Mouse (Mus musculus): ENCODE data around the gene Dhdh. TPM values are rescaled to one million over a fixed set of nuclear protein-coding genes. Genes with fewer than 3 reads are reported as not detected.
A peak's percentile ranks its signal among the peaks of the same experiment; 100 is the strongest.

Dhdh gene
- polyA plus RNA-seq, 2 experiments = 1.6 to 2.2 TPM

DNA sequence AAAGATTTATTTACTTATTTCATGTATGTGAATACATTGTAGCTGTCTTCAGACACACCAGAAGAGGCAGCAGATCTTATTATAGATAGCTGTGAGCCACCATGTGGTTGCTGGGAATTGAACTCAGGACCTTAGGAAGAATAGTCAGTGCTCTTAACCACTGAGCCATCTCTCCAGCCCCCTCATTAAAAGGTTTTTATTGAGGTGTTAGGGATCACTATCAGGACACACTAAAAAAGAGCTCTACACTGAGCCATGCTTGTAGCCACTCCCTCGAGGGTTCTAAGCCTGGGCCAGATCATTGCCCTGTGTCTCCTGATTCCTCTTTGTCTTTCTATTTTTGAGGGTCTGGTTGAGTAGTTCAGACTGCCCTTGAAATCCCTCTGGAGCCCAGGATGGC, 12.2 kb downstream of the Dhdh start:
- no peaks in the 10 kb centered on the region for H3K9me3 ChIP-seq (ENCODE audit: control insufficient read depth, low read length)
- no peak overlapping the region for H3K27ac ChIP-seq
- no peak overlapping the region for H3K4me2 ChIP-seq (ENCODE audit: low read depth)
- TF ChIP-seq CTCF (IDR thresholded peaks at IDR 0.05; ENCODE audit: low read depth) (no peak), EP300 (IDR thresholded peaks at IDR 0.05; ENCODE audit: low read depth) (no peak)
- DNase-seq (ENCODE audit: low read depth in 3 of 3, low spot score in 3 of 3) (no peak), ATAC-seq (ENCODE audit: insufficient read depth) (no peak)
- peaks cover 7 to 13% of the 10 kb centered on the region in 2 experiments for H3K4me1 ChIP-seq (replicated peaks; ENCODE audit: control insufficient read depth in 2 of 2, insufficient read depth in 2 of 2, low read length in 1 of 2)
- H3K9ac ChIP-seq (replicated peaks) = no peak overlapping the region
- WGBS (ENCODE audit: insufficient replicate concordance) = 31% methylated on average over 1 of the region's 1 CpGs
- no peaks in the 10 kb centered on the region for H3K36me3 ChIP-seq (replicated peaks; ENCODE audit: control insufficient read depth, insufficient read depth, low read depth)
- no peak overlapping the region for H3K4me3 ChIP-seq (ENCODE audit: insufficient read depth in 1 of 2, low read depth in 2 of 2, low read length in 2 of 2)
- no peaks in the 10 kb centered on the region for H3K27me3 ChIP-seq (ENCODE audit: control insufficient read depth, insufficient read depth, low read length)

DNA sequence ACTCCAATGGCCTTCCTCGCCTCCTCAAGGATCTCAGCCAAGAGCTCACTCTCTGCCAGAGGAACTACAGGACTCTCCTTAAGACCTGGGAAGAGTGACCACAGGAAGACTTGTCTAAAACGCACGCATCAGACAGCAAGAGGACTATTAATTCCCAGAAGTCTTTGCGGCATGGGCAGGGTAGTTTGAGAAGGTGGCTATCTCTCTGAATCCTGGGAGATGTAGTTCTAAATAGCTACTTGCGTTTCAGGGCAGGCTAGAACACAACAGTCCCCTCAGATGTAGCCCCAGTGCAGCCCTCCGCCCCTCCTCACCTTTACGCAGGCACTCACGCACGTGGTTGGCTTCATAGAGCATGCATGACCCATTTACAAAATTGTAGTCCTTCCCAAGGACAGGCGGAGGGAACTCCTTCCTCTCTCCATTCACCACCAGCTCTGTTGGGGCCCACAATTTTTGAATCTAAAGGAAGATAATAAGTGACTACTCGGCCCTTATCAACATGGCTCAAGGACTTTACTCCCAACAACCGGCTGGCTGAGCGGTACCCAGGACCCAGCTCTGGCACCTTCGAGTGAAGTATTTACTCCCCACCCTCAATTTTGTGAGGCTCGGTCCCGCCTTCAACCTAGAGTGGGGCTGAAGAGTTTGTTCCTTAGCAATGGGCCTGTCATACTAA, 13.2 kb downstream of the Dhdh start:
- Histone ChIP-seq H3K27me3 (ENCODE audit: control insufficient read depth, insufficient read depth, low read length) (no peaks in the 10 kb centered on the region), H3K9me3 (ENCODE audit: control insufficient read depth, low read length) (no peaks in the 10 kb centered on the region), H3K36me3 (replicated peaks; ENCODE audit: control insufficient read depth, insufficient read depth, low read depth) (no peaks in the 10 kb centered on the region), H3K4me2 (ENCODE audit: low read depth) (peak overlapping the region; percentile 57), H3K4me3 (ENCODE audit: insufficient read depth in 1 of 2, low read depth in 2 of 2, low read length in 2 of 2) (peak overlapping the region; percentile 6 to 38; a peak in 2 of 4 replicates), H3K4me1 (replicated peaks; ENCODE audit: control insufficient read depth in 2 of 2, insufficient read depth in 2 of 2, low read length in 1 of 2) (peaks cover 10 to 17% of the 10 kb centered on the region in 2 experiments), H3K27ac (peak overlapping the region; percentile 48), H3K9ac (replicated peaks) (peak overlapping the region; percentile 31)
- 43% methylated on average over 16 of the region's 16 CpGs for WGBS (ENCODE audit: insufficient replicate concordance)
- TF ChIP-seq EP300 (IDR thresholded peaks at IDR 0.05; ENCODE audit: low read depth) (no peak), CTCF (IDR thresholded peaks at IDR 0.05; ENCODE audit: low read depth) (no peak)
- peak; percentile 60 for ATAC-seq (ENCODE audit: insufficient read depth)
- no peak for DNase-seq (ENCODE audit: low read depth in 3 of 3, low spot score in 3 of 3)

DNA sequence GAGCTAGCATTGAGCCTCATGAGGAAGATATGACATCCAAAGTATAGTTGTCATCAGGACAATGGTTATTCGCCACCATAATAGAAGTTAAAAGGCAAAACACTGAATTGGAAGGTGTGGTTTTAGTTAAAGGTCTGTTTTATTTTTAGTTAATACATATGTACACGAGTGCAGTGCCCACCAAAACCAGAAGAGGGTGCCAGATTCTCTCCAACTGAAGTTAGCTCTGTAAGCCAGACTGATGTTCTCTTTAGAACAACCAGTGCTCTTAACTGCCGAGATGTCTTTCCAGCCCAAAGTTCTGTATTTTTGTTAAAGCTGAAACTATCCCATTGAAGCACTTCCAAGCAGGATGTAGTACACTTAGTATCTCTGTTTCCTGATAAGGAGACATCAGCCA, 17.7 kb downstream of the Dhdh start:
- Histone ChIP-seq H3K36me3 (replicated peaks; ENCODE audit: control insufficient read depth, insufficient read depth, low read depth) (no peaks in the 10 kb centered on the region), H3K27ac (no peak overlapping the region), H3K4me3 (ENCODE audit: insufficient read depth in 1 of 2, low read depth in 2 of 2, low read length in 2 of 2) (no peak overlapping the region), H3K4me1 (replicated peaks; ENCODE audit: control insufficient read depth in 2 of 2, insufficient read depth in 2 of 2, low read length in 1 of 2) (peaks cover 15 to 22% of the 10 kb centered on the region in 2 experiments), H3K4me2 (ENCODE audit: low read depth) (no peak overlapping the region), H3K9me3 (ENCODE audit: control insufficient read depth, low read length) (no peaks in the 10 kb centered on the region), H3K9ac (replicated peaks) (no peak overlapping the region), H3K27me3 (ENCODE audit: control insufficient read depth, insufficient read depth, low read length) (no peaks in the 10 kb centered on the region)
- 3% methylated on average over 3 of the region's 3 CpGs for WGBS (ENCODE audit: insufficient replicate concordance)
- DNase-seq (ENCODE audit: low read depth in 3 of 3, low spot score in 3 of 3) (peak in 2 of 3 experiments; percentile 59 to 62), ATAC-seq (ENCODE audit: insufficient read depth) (no peak)
- TF ChIP-seq EP300 (IDR thresholded peaks at IDR 0.05; ENCODE audit: low read depth) (no peak), CTCF (IDR thresholded peaks at IDR 0.05; ENCODE audit: low read depth) (peak; percentile 81)

DNA sequence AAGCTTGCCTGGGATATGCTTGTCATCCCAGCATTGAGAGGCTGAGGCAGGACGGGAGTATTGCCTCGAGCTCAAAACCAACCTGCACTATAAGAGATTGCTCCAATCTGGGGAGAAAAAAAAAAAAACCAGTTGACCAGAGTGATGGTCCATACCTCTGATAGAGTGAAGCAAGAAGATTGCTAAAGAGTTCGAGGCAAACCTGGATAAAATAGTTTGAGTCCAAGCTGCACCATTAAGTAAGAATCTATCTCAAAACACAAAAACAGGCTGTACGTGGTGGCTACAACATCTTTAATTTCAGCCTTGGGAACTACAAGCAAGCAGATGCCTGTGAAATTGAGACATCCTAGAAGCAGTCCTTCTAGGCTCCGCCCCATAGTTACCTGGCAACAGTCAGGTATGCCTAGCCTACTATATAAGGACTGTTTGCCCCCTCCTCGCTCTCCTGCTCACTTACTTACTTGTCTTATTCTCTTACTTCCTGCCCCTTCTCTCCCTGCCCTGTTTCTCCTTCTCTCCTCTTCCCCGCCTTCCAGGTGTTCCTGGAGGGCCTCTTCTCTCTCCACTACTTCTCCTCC, 21.4 kb downstream of the Dhdh start:
- 38% methylated on average over 7 of the region's 7 CpGs for WGBS (ENCODE audit: insufficient replicate concordance)
- Histone ChIP-seq H3K27ac (no peak overlapping the region), H3K4me3 (ENCODE audit: insufficient read depth in 1 of 2, low read depth in 2 of 2, low read length in 2 of 2) (peak overlapping the region; percentile 49 to 69), H3K36me3 (replicated peaks; ENCODE audit: control insufficient read depth, insufficient read depth, low read depth) (peaks cover 17% of the 10 kb centered on the region), H3K4me1 (replicated peaks; ENCODE audit: control insufficient read depth in 2 of 2, insufficient read depth in 2 of 2, low read length in 1 of 2) (peaks cover 11 to 20% of the 10 kb centered on the region in 2 experiments), H3K4me2 (ENCODE audit: low read depth) (peak overlapping the region; percentile 83), H3K9me3 (ENCODE audit: control insufficient read depth, low read length) (no peaks in the 10 kb centered on the region), H3K9ac (replicated peaks) (peak overlapping the region; percentile 31; the same call in 1 of the 2 replicates), H3K27me3 (ENCODE audit: control insufficient read depth, insufficient read depth, low read length) (no peaks in the 10 kb centered on the region)
- no peak for DNase-seq (ENCODE audit: low read depth in 3 of 3, low spot score in 3 of 3)
- peak; percentile 14 for ATAC-seq (ENCODE audit: insufficient read depth)
- TF ChIP-seq EP300 (IDR thresholded peaks at IDR 0.05; ENCODE audit: low read depth) (no peak), CTCF (IDR thresholded peaks at IDR 0.05; ENCODE audit: low read depth) (no peak)

DNA sequence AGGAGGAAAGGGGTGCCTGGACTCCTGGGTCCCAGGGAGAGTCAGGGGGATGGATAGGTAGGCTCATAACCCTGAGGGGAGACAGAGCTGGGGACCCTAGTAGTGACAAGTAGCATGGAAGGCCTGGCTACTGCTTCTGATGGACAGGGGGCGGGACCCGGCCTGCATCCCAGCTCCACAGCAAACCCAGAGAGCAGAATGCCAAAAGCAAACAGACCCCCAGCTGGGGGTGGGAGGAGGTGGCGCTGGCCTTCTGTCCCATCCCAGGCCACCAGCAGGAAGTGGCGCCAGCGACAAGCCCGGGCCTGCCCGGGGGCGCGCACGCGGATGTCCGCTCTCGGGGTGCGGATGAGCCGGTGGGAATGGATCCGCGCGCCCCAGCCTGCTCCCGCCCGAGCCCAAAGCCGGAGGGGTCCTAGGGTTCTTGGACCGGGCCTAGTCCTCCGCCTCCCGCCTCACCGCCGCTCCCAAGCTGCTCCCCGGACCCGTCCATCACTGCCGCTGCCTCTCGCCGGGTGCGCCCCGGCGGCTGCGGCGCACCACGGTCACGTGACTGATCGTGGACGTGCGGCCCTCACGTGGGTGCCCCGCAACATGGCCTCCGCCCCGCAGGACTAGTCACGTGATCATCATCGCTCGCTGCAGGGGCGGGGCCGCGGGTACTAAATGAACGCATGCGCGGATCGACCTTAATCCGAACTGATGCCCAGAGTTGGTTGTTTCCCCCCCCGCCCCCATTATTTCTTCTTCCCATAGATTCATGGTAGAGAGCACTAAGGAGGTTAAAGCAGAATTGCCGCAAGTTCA, 22.1 kb downstream of the Dhdh start, which contains the start of gene Bax:
Bax (minus strand) TSS at position 616 of the 807 bp plus-strand sequence.
- H3K36me3 ChIP-seq (replicated peaks; ENCODE audit: control insufficient read depth, insufficient read depth, low read depth) = peaks cover 22% of the 10 kb centered on the region
- H3K27ac ChIP-seq = peak within 1 kb of the TSS; percentile 51
- H3K27me3 ChIP-seq (ENCODE audit: control insufficient read depth, insufficient read depth, low read length) = no peaks in the 10 kb centered on the region
- peaks cover 17 to 26% of the 10 kb centered on the region in 2 experiments for H3K4me1 ChIP-seq (replicated peaks; ENCODE audit: control insufficient read depth in 2 of 2, insufficient read depth in 2 of 2, low read length in 1 of 2)
- no peaks in the 10 kb centered on the region for H3K9me3 ChIP-seq (ENCODE audit: control insufficient read depth, low read length)
- ATAC-seq (ENCODE audit: insufficient read depth) (peak; percentile 76), DNase-seq (ENCODE audit: low read depth in 3 of 3, low spot score in 3 of 3) (peak; percentile 88 to 91 (median 89))
- peak within 1 kb of the TSS; percentile 83 for H3K4me2 ChIP-seq (ENCODE audit: low read depth)
- WGBS (ENCODE audit: insufficient replicate concordance) = under 1% methylated on average over 58 of the region's 58 CpGs
- peak within 1 kb of the TSS; percentile 62 to 69 for H3K4me3 ChIP-seq (ENCODE audit: insufficient read depth in 1 of 2, low read depth in 2 of 2, low read length in 2 of 2)
- H3K9ac ChIP-seq (replicated peaks) = peak within 1 kb of the TSS; percentile 71
- TF ChIP-seq CTCF (IDR thresholded peaks at IDR 0.05; ENCODE audit: low read depth) (0 out of 2 replicates have a peak, but pooled peaks have one; percentile 19), EP300 (IDR thresholded peaks at IDR 0.05; ENCODE audit: low read depth) (no peak)

Data from liver, embryonic 14.5 days (tissue).